Mouse (Mus musculus) urinary bladder, postnatal 36 days (tissue): ENCODE measurements around the gene Serpind1.

Source experiments
- DNase-seq, 2 experiments: peaks; one replicate each; pipeline ENCODE4 v3.0.0; 2022; ENCODE audit warnings: low spot score in 2 of 2, mixed read lengths in 1 of 2

Gene Serpind1

DNA sequence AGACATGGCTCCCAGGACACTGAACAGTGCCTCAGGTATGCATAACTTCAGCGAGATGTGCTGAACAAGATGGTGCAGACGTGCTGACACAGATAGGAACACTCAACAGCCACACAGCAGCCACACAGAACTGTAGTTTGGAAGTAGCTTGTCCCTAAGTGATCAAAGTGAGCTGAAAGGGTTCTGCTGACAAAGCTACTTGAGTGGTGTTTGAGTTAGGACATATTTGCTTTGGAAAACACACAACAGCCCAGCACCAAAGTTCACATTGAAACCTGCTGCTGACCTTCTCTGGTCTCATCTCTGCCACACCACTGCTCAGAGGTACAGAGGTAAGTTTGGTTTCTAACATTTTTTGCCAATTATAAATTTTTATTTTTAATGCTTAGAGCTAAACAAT, at the start of gene Serpind1:
Gene Serpind1 (plus strand): TSS at position 256 of the 400 bp plus-strand sequence.
- no peak for DNase-seq

DNA sequence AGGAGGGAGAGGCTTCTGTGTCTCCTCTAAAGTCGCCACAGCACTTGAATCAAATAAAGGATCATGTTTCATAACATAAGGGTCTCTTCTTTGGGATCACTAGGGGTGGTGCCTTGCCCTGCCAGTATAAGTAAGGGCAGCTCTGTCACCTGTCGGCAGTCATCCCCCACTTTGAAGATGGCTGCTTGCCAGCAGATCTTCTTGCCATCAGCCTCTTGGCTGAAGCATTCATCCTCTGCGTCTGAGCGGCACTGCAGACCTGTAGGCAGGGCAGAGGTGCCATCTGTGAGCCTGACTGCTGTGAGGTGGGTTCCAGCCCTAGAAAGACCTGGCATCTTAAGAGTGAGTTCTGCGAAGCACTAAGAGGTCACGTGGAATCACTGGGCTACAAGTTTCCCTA, 48.0 kb upstream of the Serpind1 start:
- no peak for DNase-seq

DNA sequence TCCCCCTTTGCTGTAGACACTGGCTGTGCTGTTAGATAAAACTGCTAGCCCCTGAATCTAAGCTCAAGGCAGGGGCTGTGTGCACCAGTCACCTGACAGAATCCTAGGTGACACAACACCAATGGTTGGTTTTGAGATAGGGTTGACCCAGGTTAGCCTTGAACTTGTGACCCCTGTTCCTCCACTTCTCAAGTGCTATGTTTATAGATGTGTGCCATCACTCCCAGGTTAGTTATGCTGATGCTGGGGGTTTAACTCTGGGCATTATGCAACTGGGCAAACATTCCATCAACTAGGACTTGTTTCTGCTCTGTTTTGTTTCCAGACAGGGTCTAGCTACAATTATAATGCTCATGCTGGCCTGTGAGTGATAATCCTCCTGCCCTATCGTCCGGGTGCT, 44.1 kb upstream of the Serpind1 start:
- DNase-seq: no peak

DNA sequence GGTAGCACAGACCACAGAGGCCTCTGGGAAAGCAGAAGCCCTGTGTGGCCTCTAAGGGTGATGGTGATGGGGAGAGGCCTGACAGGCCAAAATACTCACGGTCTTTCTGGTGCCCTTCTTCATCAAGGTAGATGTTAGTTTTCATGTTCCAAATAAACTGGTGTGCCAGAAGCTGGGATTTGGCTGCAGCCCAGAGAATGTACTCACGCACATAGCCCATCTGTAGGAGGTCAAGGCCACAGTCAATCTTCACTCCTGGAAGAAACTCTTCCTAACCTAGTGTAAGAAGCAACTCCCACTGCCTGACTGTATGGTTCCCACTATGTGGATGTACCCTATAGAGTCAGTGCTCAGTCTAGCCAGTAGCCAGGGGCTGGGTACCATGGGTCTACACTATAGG, 40.2 kb upstream of the Serpind1 start:
- DNase-seq: no peak

DNA sequence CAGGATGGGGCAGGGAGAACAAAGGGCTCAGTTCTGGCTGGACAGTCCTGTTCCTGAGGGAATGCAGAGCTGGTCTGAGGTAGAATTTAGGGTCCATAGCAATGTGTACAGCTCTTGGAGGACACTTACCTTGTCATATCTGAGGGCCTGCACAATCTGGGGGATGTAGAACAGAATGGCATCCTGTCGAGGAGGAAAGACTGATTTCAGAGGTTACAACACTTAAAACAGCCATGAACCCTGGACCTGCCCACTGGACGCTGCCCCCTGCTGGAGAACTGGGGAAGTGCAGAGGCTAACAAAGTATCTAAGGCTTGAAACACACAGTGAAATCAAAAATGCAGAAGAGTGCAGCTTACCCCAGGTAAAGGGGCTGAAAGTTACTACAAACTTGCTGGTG, 38.4 kb upstream of the Serpind1 start:
- peak; percentile 62 to 66 for DNase-seq

DNA sequence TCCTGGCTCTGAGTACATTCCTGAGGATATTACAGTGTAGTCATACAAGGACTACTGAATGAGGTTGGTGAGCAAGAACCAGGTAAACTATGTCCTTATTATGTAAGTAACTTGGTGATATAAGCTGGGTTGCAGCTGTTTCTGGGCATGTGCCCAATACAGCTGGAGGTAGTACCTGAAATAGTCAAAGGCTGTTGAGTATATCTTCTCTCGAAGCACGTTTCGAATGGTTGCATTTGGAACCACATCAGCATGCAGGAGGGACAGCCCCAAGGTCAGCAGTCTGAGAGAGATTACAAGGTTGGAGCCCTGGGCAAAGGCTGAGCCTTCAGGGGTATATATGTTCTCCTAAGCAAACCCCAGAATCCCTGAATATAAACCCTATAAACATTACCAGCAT, 30.4 kb upstream of the Serpind1 start:
- no peak for DNase-seq

DNA sequence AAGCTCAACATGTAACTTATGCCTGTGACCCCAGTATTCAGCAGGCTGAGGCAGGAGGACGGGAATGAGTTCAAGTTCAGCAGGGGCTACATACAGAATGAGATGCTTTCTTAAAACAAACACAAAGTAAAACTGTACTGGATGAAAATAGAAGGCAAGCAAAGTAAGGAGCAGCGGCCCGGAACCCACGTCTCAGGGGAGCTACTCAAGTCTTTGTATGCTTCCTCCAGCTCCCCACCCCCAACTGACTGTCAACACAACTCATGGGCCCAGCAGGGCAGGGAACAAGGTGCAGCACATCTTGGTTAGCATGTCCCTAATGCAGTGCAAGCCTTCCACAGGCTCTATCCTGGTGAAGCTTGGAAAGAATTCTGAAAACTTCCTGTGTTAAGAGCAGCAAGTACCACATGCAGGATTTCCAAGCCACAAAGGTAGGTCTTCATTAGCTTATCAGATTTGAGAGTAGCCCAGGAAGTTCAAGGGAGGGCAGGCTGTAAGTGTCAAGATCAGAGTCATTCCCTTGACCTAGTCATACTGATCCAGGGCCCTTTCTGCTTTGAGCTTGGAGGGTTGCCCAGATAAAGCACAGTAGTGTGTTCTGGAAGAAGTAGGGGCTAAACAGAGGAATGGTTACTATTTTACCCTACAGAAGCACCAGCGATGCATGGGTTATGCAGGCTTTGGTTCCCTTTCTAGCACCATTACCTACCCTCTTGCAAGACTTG, 27.5 kb upstream of the Serpind1 start:
- no peak for DNase-seq

DNA sequence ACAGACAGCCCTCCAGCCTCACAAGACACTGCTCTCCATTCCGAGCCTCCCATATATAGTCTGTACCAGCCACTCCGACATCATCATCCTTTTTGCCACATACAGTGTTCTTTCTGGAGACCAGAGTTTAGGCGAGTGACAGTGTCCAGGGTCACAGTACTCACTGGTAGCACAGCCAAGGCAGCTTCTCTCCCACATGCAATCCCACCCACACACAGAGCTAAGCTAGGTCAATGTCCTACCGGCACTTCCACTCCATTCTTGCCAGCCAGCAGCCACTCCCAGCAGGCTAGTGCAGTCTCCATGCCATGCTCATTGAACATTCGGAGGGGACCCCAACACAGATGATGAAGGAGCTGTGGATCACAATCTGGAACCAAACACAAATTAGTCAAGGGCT, 23.7 kb upstream of the Serpind1 start:
- no peak for DNase-seq

DNA sequence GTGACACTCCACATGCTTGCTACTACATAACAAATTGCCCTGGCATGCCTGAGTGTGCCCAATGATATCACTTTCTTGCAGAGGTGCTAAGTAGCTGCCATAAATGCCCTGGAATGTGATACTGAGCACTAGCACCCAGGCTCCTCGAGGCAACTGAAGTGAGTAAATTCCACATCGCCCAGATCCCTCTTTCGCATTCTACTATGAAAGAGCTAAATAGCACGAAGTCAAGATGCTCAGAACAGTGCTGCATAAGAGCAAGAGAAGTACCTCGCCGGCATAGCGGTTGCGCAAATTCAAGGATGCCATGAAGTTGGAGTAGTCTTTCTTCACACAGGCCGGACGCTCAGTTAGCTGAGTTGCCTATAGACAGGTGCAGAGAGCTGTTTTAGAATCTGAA, 22.1 kb upstream of the Serpind1 start:
- DNase-seq: no peak

DNA sequence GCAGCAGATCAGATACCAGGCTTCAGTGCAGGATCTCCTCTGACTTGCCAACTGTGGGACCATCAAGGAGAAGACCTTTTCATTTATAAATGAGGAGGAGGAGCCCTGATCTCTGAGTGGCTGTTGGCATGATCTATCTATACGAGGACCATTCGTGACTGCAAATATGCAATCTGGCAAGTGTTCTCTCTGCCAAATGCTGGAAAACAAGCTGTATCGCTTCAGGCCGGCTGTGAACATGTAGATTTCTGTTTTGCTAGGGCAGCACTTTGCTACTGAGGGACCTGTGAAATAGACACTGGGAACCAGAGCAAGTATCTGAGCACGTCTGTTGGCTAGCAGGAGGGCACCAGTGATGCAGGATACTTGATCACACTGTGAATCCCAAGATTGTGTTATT, 18.6 kb upstream of the Serpind1 start:
- no peak for DNase-seq

DNA sequence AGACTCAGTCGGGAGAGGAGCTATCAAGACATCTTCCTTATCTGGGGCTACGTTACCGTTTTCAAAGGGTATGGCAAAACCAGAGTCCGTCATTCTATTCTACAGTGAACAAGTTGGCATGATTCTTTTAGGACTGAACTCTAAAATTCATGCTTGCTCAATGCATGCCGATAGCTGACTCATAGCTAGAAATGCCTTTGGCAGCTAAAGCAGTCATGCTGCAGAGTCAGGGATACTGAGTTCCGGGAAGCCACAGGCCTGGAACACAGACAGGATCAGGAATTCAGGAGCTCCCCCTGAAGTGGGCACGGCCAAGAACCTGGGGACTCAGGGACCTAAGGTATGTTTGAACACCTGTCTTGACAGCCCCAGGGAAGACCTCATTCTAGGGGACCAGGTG, 14.6 kb upstream of the Serpind1 start:
- DNase-seq: no peak

DNA sequence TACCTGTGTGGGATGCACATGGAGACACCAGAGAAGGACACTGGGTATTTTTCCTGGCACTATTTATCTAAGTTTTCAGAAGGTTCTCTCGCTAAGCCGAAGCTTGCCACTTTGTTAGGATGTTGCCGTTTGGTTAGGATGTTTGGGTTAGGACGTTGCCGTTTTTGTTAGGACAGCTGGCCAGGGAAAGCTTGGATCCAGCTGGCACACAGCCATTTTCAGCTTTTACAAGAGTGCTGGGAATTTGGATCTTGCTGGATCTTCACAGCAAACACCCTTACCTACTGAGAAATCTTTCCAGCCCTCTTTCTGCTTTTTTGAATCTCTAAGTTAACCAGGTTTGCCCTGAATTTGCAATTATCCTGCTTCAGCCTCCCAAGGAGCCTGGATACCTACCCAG, 9.7 kb upstream of the Serpind1 start:
- no peak for DNase-seq

DNA sequence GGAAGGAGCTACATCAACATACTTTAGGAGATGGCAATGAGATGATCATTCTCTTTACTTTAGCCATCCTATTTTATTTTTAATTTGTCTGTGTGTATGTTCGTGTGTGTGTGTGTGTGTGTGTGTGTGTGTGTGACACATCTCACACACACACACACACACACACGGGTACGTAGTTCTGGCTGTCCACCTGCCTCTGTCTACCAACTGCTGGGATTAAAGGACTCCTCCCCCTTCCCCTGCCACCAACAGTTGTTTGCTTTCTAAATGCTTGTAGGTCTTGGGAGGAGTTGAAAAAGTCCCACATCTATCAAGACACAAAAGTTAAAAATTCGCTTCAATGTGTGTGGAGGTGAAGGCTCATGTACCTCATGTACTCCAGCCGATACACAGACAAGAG, 6.4 kb upstream of the Serpind1 start:
- DNase-seq: no peak

DNA sequence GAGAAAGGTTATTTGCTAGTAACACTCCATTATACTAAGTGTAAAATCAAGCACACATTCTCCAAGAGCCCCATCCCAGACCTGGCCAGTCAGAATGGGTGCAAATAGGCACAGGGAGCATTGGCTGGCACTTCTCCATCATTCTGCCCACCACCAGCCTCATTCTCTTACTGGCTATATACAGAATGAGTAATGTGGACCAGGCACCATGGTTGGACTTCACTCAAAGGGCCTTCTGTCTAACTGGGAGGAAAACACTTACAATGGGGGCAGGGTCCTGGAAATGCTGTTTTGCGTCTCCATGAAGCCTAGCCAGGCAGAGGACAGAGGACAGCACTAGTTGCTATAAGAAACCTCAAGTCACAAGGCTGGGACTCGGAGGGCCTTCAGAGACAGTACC, 5.1 kb upstream of the Serpind1 start:
- DNase-seq: no peak

DNA sequence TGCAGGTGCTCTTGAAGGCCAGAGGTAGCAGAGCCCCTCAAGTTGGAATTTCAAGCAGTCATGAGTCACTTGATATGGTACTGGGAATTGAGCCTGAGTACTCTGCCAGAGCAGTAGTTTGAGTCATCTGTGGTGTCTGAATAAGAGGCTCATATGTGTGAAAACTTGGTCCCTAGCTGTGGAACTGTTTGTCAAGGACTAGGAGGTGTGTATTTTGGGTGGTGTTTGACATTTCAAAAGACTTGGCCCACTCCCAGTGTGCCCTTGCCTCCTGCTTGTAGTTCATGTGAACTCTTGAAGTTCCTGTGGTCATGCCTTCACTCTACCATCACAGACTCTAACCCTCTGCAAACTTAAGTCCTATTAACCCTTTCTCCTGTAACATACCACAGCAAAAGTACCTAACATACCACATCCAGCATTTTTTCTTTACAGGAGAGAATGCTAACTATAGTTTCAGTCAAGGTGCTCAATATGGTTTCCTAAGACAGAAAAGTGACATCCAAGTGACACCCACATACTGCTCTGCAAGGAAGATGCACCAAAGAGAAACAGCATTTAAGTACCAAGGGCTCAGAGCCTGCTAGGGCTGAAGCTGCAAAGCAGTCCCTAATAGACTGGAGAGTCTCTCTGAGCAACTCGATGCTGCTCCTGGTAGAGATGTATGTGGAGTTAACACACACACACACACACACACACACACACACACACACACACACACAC, 1.2 kb upstream of the Serpind1 start:
- DNase-seq: no peak

DNA sequence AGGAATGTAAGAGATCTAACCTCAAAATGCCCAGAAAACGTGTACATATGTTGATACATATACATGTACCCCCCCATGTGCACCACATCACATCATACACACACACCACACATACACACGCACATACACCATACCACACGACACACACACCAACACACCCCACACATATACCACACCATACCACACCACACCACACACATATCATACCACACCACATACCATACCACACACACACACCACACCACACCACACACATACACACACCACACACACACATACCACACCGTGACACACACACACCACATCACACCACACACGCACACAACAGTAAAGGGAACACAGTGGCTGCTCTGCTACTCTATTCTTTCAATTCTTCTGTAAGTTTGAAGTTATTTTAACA, 684 bp downstream of the Serpind1 start:
- no peak for DNase-seq

DNA sequence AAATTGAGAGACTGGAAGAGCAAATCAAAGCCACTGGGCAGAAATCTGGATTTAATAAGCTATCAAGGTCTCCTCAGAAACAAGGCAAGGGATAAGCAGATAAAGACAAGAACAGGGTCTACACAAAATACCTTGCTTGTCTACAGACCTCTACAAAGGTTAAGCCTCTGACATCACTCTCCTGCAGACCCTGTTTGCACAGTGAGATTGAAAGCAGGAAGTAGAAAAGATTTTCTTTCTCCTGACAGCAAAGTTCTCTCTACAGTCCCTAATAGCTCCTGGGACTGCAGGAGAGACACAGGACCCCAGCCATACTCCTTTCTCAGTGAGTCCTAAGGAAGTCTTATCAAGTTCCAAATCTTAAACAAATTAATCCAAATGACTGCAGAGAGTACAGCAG, 3.4 kb downstream of the Serpind1 start:
- no peak for DNase-seq

DNA sequence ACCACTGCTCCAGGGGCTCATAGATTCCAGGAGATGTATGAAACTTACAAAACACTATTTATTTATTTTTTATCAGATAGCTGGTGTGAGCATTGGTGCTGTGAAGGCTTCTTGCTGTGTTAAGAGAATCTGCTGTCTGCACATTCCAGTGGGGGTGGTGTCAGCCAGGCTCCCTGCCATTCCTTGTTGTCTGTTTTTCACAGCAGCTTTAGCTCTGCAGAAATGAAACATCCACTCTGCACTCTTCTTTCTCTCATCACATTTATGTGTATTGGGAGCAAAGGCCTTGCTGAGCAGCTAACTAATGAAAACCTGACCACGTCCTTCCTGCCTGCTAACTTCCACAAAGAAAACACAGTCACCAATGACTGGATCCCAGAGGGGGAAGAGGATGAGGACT, 4.9 kb downstream of the Serpind1 start:
- no peak for DNase-seq

DNA sequence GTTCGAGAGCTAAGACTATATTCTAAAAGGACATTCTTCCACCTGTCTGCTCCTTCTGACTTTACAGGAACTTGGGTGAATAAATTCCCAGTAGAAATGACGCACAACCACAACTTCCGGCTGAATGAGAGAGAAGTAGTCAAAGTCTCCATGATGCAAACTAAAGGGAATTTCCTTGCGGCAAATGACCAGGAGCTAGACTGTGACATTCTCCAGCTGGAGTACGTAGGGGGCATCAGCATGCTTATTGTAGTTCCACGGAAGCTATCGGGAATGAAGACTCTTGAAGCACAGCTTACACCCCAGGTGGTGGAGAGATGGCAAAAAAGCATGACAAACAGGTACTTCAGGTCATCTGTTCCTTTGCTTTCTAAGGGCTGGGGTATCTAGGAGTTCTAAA, 8.5 kb downstream of the Serpind1 start:
- DNase-seq: no peak

DNA sequence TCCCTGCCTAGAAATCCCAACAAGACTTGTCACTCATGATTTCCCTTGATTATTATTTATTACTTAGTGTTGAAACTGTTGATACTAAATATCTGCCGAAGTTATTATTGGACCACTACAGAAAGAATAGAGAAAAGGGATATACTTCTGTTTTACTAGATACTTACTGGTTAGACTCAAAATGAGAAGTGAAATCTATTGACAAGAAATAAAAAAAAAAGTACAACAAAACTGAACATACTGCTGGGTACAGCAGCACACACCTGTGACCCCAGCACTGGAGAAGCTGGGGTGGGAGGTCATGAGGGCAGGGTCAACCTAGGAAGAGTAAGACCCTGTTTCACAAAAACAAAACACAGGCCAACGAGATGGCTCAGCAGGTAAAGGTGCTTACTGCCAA, 9.5 kb downstream of the Serpind1 start:
- no peak for DNase-seq

DNA sequence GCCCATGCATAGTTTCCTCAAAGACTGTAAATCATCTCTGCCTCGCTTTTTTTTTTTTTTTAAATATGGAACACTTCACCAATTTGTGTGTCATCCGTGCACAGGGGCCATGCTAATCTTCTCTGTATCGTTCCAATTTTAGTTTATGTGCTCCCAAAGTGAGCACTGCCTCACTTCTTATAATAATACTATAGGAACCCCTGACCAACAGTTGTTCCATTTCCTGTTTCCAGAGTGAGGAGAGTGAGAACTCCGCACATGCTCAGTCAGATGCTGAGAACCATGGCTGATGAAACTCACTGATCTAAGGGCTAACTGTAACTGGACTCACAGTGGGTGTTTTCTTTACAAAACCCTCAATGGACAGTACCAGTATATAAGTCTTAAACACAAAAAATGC, 10.7 kb downstream of the Serpind1 start:
- no peak for DNase-seq

DNA sequence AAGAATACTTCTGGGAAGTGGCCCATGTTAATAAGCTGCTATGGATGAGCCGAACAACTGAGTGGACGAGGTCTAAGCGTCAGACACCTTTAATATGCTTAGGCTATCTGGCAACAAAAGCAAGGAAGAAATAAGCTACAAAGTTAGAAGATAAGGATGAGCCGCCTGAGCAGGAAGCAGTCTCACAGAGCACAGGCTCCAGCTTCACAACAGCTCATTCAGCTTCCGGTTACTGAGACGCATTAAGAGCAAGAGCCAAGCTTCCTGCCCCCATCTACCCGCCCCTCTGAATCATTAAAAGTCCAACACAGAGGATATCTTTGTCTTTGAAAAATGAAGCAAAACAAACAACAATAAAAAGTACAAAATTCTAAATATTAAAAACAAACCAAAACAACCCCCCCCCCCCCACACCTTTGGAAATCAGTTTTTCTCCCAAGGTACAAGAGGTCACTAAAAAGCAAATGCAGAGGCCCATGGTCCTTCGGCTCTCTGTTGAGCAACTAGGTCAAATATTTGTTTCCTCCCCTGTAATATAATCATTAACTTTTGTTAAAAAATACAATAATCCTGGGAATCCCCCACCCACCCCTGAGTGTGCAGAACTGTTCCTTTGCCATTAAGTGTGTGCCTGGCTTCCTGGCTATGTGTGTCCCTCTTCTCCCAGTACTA, 14.1 kb downstream of the Serpind1 start:
- no peak for DNase-seq

DNA sequence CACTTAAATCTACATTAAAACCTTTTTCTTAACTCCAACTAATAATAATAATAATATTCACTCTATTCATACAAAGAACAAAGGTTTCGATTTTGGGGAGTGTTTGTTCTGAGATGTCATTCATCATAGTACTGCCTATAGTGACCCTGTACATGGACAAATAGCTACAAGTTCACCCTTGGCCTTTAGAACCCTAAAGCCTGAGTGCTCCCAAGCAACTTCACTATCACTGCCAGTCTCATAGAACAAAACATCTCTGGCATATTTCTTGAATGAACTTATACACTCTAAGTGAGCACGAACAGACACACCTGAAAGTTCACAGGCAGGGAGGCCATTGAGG, 14.6 kb downstream of the Serpind1 start:
- DNase-seq: no peak
